Mouse (Mus musculus): Measurements from ENCODE around the gene Prkacb.

DNA sequence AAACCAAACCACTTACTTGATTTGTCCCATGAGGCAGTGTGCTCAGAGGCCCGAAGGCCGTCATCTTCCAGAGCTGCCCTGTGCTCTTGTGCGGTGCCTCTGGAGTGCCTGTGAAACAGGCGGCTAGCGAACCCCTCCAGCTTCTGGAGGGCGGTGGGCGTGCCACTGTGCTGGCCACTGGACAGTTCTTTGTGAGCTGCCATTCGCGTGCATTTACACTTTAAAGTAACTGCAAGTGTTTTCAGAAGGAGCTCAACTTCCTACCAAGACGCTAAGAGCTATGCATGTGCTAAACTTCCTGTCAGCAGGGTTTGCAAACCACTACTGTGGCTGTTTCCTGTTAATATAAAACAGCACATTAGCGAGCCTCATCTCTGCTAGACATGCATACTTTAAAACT, 31.7 kb downstream of the Prkacb start:
- no peak for TF ChIP-seq POLR2A (IDR thresholded peaks at IDR 0.05; ENCODE audit: borderline replicate concordance, low read depth, low read length)
- TF ChIP-seq CTCF (IDR thresholded peaks at IDR 0.05; ENCODE audit: low read depth, low read length), result no peak

Data from bone marrow macrophage, adult 2 months (primary cell).